Mouse (Mus musculus): Measurements from ENCODE around the gene Selenof.

DNA sequence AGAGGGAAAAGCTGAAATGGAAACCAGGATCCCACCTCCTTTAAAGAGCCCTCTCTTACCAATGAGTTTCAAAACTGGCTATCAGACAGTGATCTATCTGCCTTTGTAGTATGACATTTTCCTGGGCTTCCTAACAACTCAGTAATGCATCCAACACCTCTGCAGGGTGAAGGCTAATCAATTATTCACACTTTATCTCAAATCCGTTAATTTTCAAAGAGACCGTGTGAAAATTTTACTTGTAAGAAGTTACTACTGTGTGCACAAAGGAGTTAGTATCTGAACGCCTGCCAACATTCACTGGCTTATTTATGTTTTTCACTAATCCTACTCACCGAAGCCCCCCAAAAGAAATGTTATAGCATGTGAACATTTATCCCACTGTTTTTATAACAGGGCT, 24.3 kb upstream of the Selenof start:
- no peak for TF ChIP-seq CTCF (IDR thresholded peaks at IDR 0.05; ENCODE audit: insufficient read depth, low read depth, low read length)
- no peak for TF ChIP-seq POLR2A (IDR thresholded peaks at IDR 0.05; ENCODE audit: insufficient read depth, low read depth, low read length)

Measured in olfactory bulb, adult 2 months (tissue).